Mouse (Mus musculus) bone marrow macrophage, adult 2 months (primary cell): ENCODE data around the gene Phlpp2. TPM values are rescaled to one million over a fixed set of nuclear protein-coding genes. Genes with fewer than 3 reads are reported as not detected.

Experiments
- H3K27ac ChIP-seq: 2 replicates; pipeline ENCODE4 v1.5.1; 2012; ENCODE audit warnings: low read depth, low read length; ENCODE audit not compliant: insufficient read depth
- H3K4me1 ChIP-seq: 2 replicates; pipeline ENCODE4 v1.6.1; 2012; ENCODE audit warnings: low read length; ENCODE audit not compliant: control insufficient read depth, insufficient read depth
- H3K4me3 ChIP-seq: 2 replicates; pipeline ENCODE4 v1.5.1; 2012; ENCODE audit warnings: mild to moderate bottlenecking, low read length, moderate library complexity; ENCODE audit not compliant: insufficient read depth
- CTCF ChIP-seq: IDR thresholded peaks from 2 replicates; pipeline ENCODE4 v1.5.1; 2012; ENCODE audit warnings: low read depth, mild to moderate bottlenecking, low read length, moderate library complexity
- POLR2A ChIP-seq: IDR thresholded peaks from 2 replicates; pipeline ENCODE4 v1.6.1; 2012; ENCODE audit warnings: mild to moderate bottlenecking, low read depth, low read length, borderline replicate concordance
- polyA plus RNA-seq: library from polyadenylated mRNA; stranded (reverse); fragments of >200 nt; gene quantifications from 2 replicates; pipeline ENCODE4 v1.2.4, GENCODE M21; 2012; ENCODE audit not compliant: missing spikeins, insufficient read depth, insufficient read length

Gene Phlpp2
- polyA plus RNA-seq, 1 experiment: 2.8 TPM

GRCm38 (mm10) chr8:109945153-109945632 is 76.9 kb downstream of the Phlpp2 start:
- no peak overlapping the region for H3K27ac ChIP-seq
- H3K4me3 ChIP-seq: no peak overlapping the region
- TF ChIP-seq POLR2A (no peak), CTCF (no peak)
- H3K4me1 ChIP-seq: peaks cover 4% of the 10 kb centered on the region; the same call in 1 of the 2 replicates

GRCm38 (mm10) chr8:109945694-109946093 is 77.4 kb downstream of the Phlpp2 start:
- no peak overlapping the region for H3K4me3 ChIP-seq
- H3K4me1 ChIP-seq: peaks cover 4% of the 10 kb centered on the region; the same call in 1 of the 2 replicates
- TF ChIP-seq CTCF (no peak), POLR2A (no peak)
- H3K27ac ChIP-seq: no peak overlapping the region

GRCm38 (mm10) chr8:109946272-109946671 is 77.9 kb downstream of the Phlpp2 start:
- TF ChIP-seq CTCF: no peak
- no peak for TF ChIP-seq POLR2A
- Histone ChIP-seq H3K4me1 (peaks cover 4% of the 10 kb centered on the region; the same call in 1 of the 2 replicates), H3K27ac (no peak overlapping the region), H3K4me3 (no peak overlapping the region)

GRCm38 (mm10) chr8:109947447-109948284 is 79.3 kb downstream of the Phlpp2 start:
- TF ChIP-seq POLR2A: no peak
- TF ChIP-seq CTCF: peak; percentile 61
- no peak overlapping the region for H3K27ac ChIP-seq
- peak overlapping the region; percentile 46 for H3K4me3 ChIP-seq
- peaks cover 4% of the 10 kb centered on the region; the same call in 1 of the 2 replicates for H3K4me1 ChIP-seq

- TF ChIP-seq POLR2A (no peak), CTCF (no peak)
- Histone ChIP-seq H3K4me1 (peaks cover 4% of the 10 kb centered on the region; the same call in 1 of the 2 replicates), H3K27ac (no peak overlapping the region), H3K4me3 (peak overlapping the region; percentile 46)
Measured at GRCm38 (mm10) chr8:109948285-109948564, 79.9 kb downstream of the Phlpp2 start.

GRCm38 (mm10) chr8:109952171-109952570 is 83.8 kb downstream of the Phlpp2 start:
- no peak for TF ChIP-seq POLR2A
- no peak overlapping the region for H3K27ac ChIP-seq
- H3K4me1 ChIP-seq: peaks cover 8% of the 10 kb centered on the region; the same call in 1 of the 2 replicates
- no peak overlapping the region for H3K4me3 ChIP-seq

GRCm38 (mm10) chr8:109954486-109954948 is 86.2 kb downstream of the Phlpp2 start:
- H3K4me3 ChIP-seq: no peak overlapping the region
- H3K27ac ChIP-seq: no peak overlapping the region
- H3K4me1 ChIP-seq: peaks cover 9% of the 10 kb centered on the region; the same call in 1 of the 2 replicates
- TF ChIP-seq CTCF (no peak), POLR2A (no peak)

GRCm38 (mm10) chr8:109957167-109958028 is 89.1 kb downstream of the Phlpp2 start:
- H3K27ac ChIP-seq: no peak overlapping the region
- peaks cover 9% of the 10 kb centered on the region; the same call in 1 of the 2 replicates for H3K4me1 ChIP-seq
- H3K4me3 ChIP-seq: no peak overlapping the region
- no peak for TF ChIP-seq POLR2A
- TF ChIP-seq CTCF: no peak

- peaks cover 9% of the 10 kb centered on the region; the same call in 1 of the 2 replicates for H3K4me1 ChIP-seq
- TF ChIP-seq POLR2A (no peak), CTCF (no peak)
- no peak overlapping the region for H3K4me3 ChIP-seq
- no peak overlapping the region for H3K27ac ChIP-seq
Measured at GRCm38 (mm10) chr8:109958036-109958655, 89.8 kb downstream of the Phlpp2 start.
